Mouse (Mus musculus) right cerebral cortex, postnatal 14 days (tissue): ENCODE measurements around the gene Sult2b1.

Experiments
- DNase-seq: peaks from one replicate; pipeline ENCODE4 v3.0.0; 2022

Sult2b1 gene

GRCm38 (mm10) chr7:45723301-45723700 lies 61.2 kb downstream of the Sult2b1 start:
- no peak for DNase-seq

- DNase-seq, result no peak
Observed at GRCm38 (mm10) chr7:45722348-45722713, 62.1 kb downstream of the Sult2b1 start.

- DNase-seq, result no peak
Observed at GRCm38 (mm10) chr7:45721642-45722347, 62.7 kb downstream of the Sult2b1 start.

GRCm38 (mm10) chr7:45721234-45721571 lies 63.3 kb downstream of the Sult2b1 start:
- DNase-seq, result no peak

- no peak for DNase-seq
Observed at GRCm38 (mm10) chr7:45720413-45721233, 63.8 kb downstream of the Sult2b1 start, which contains the start of gene Fam83e. Gene Fam83e, plus strand, starts transcription at chr7:45721212.

GRCm38 (mm10) chr7:45719738-45720412 lies 64.6 kb downstream of the Sult2b1 start:
- no peak for DNase-seq

- DNase-seq, result no peak
Observed at GRCm38 (mm10) chr7:45719180-45719579, 65.3 kb downstream of the Sult2b1 start.

- DNase-seq, result no peak
Observed at GRCm38 (mm10) chr7:45718331-45718730, 66.1 kb downstream of the Sult2b1 start.

GRCm38 (mm10) chr7:45717918-45718297 lies 66.6 kb downstream of the Sult2b1 start, which contains the start of gene Sphk2:
Gene Sphk2, minus strand, starts transcription at chr7:45718002.
- peak; percentile 99 for DNase-seq

GRCm38 (mm10) chr7:45716952-45717917 lies 67.2 kb downstream of the Sult2b1 start:
- no peak for DNase-seq

- no peak for DNase-seq
Observed at GRCm38 (mm10) chr7:45716460-45716857, 68.0 kb downstream of the Sult2b1 start.

GRCm38 (mm10) chr7:45715741-45716459 lies 68.6 kb downstream of the Sult2b1 start:
- DNase-seq, result no peak

- DNase-seq, result peak; percentile 99
Observed at GRCm38 (mm10) chr7:45715090-45715708, 69.3 kb downstream of the Sult2b1 start, which contains the start of gene Rpl18. Gene Rpl18, plus strand, starts transcription at chr7:45715457.

- DNase-seq, result no peak
Observed at GRCm38 (mm10) chr7:45714630-45715089, 69.8 kb downstream of the Sult2b1 start.

GRCm38 (mm10) chr7:45713881-45714520 lies 70.5 kb downstream of the Sult2b1 start:
- DNase-seq, result no peak

- no peak for DNase-seq
Observed at GRCm38 (mm10) chr7:45713396-45713795, 71.1 kb downstream of the Sult2b1 start.

- DNase-seq, result no peak
Observed at GRCm38 (mm10) chr7:45712022-45712757, 72.3 kb downstream of the Sult2b1 start.

GRCm38 (mm10) chr7:45711316-45712021 lies 73.0 kb downstream of the Sult2b1 start:
- no peak for DNase-seq
